Mouse (Mus musculus): Measurements from ENCODE around the gene Gm45062. TPM values are rescaled to one million over a fixed set of nuclear protein-coding genes. Genes with fewer than 3 reads are reported as not detected.

The Gm45062 gene
- total RNA-seq, 2 experiments from 2014 or later, result 1.4 to 2.1 TPM

DNA sequence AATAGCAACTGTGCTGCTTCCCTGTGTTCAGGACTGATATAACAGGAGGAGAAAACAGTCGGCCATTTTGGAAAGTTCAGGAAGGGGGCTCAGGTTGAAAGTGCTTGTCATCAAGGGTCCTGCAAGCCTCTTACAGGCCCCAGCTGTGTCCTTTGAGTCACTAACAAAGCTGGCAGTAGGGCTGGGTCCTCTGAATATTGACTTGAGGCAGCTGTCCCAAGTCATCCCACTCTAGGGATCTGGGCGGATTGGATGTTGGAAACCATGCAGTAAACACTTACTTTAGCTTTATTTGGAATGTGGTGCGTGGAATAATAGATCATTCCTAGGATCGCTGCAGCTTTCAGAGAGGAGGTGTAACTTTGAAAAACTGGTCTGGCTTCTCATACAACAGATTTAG is 215.6 kb downstream of the Gm45062 start:
- no peak for DNase-seq

DNA sequence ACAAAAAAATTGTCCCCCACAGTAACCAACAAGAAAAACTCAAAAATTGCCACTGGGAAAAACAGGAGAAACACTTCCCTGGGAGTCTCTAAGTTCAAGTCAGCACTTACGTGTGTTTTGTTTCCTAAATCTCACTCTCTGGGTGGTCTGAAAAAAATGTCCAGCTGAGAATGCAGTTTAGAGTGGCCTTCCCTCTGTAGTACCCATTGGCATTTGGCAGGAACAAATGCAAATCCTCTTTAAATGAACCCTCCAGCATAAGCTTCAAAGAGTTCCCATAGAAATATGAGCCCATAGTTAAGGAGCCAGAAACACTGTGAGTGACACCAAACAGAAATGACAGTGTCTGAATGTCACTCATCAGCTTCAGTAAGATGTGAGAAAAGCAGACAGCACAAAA is 219.9 kb downstream of the Gm45062 start:
- DNase-seq, result no peak

DNA sequence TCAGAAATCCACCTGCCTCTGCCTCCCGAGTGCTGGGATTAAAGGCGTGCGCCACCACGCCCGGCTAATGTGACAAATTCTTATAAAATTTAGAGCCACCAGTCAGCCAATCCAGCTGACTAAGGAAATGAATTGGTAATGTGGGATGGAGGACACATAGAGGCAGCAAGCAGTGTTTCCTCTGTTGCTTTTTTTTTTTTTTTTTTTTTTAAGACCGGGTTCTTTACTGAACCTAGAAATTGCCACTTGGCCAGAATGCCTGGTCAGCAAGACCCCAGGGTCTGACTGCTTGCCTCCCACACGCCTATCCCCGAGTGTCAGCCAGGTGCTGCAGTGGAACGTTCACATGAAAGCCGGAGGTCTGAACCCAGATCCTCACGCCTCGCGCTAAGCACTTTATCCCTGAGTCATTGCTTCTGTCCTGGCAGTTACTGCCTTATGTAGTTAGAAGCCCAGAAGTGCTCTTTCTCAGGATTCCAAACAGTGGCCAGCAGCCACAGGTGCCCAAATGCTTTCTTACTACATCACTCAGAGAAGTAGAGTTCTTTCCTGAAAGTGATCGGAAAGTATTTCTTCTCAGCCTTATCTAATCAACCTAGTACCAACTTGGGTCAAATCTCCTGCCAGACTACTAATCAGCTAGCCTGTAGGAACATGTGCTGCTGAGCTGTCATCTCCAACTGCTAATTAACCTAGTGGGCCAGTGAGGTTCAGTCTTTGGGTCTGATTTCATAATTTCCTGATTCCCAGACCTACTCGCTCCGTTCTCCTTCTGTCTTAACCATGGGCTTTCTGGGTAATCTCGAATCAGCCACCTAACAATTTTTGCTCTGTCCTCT is 225.4 kb downstream of the Gm45062 start:
- no peak for DNase-seq

DNA sequence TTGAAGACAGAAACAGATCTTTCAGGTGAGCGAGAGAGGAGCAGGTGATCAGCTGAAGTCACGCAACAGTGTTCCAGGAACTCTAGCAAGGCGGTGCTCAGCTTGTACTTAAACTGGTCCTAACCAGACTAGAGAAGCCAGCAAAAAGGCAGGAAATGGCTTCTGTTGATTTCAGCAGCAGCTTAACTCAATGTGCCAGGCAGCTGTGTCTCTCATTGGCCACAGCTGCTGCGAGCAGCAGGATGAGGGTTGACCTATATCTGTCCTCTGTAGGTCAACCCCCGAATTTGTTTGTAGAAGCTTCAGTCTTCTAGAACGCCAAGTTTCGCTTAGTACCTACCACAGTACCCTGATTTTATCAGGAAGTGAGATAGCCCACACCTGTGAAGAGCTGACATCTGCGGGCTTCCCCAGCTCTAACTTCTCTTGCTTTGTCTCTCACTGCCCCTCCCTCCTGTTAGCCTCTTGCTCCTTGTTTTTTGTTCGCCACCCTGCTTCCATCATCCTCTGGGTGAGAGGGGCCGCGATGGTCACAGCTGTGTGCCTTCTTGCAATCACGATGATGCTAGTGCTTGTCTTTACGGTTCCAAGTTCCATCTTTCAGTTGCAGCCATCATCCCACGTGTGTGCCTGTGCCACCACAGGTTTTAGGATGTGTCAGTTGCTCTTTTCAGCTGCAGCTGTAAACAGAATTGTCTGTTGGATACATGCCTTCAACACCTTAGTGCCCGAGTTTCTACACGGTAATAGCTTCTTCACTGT is 226.3 kb downstream of the Gm45062 start:
- DNase-seq, result no peak

DNA sequence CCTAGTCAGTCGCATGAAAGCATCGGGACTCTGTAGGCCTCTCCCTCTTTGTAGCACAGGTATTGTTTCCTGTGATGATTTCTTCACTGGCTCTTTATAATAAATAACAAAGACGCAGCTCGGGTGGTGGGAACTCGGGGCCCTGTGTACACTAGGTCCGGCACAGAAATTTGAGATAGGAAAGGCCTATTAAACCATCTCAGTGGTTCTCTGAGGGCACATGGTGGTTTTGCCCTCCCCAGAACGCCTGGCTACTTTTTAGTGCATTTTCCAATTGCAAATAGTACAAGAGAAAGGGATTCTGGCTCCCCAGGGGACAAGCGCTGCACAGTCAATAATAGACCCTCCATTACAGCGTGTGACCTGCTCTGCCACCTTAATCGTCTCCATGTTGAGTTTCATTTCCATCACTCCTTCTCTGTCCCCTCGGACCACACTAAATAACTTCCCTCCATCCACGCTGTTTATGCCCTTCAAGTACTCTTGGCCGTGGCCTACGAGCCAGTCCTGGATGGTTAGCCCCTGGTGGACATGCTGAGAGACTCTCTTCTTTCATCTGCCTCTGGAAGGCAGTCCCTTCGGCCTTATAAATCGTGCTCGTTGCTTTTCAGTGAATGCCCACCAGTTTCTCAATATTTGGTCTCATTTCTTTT is 227.3 kb downstream of the Gm45062 start:
- DNase-seq, result no peak

DNA sequence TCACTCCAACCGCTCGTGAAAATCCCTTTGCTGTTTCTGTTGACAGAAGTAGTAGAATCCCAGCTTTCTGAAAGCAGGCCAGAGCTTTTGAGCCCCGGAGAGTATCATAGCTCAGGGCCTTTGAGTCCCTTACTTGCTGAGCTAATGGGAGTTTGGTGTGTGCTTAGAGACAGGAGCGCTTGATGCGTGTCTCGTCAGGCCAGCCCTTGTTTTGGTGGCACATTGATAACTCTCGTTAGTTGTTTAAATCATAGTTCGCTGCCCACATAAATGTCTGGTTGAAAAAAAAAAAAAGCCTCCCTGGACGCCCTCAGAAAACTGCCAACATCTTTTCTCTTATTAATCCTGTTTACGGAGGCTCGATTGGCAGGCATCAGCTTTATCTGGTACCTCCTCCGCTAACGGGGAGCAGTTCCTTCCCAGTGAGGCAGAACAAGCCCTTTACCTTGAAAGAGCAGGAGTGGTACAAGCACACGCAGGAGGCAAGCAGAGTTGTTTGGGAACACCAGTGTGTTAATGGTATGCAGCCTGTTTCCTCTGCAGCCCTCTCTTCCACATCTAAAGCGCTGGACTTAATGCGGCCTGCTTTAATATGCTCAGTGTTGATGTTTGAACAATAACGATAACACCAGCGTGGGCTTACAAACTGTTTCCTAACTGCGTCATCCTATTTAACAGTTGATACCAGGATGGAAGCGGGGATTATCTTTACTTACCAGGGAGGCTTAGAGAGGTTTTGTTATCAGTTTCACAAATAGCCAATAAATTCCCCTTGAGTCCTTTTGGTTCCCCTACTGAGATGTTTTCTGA is 228.0 kb downstream of the Gm45062 start:
- DNase-seq, result no peak

DNA sequence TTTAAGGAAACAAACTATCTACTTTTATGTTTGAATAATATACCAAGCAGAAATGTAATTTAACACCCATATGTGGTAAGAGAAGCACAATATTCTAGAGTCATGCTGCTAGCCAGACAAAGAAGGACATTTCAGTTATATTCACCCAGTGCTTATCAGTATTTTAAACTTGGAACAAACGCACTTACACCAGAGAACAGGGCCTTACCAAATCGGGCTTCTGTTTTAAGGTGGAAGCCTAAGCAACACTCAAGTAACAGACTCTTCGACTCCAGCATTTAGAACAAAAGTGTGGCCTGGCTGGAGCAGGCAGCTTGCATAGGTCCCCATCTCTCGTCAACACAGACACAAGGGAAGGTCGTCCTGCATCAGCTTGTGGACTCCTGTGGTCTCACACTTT is 229.0 kb downstream of the Gm45062 start:
- no peak for DNase-seq

DNA sequence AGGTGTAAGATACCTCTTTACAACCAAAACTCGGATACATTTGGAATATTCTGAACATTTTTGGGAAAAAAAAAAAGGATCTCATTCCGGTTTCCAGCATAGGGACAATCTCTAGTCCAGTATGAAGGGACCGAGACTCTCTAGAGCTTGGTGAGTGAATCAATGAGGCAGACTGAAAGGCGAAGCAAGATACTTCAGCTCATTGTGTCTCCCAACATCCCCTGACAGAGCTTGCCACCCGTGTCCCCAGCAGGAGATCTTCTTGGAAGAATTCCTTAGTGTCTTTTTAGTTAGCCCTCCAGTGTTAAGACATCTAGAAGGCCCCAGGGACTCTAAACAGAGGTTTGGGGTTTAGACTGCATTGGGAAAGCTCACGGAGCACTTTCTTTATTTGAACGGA is 230.0 kb downstream of the Gm45062 start:
- DNase-seq, result no peak

DNA sequence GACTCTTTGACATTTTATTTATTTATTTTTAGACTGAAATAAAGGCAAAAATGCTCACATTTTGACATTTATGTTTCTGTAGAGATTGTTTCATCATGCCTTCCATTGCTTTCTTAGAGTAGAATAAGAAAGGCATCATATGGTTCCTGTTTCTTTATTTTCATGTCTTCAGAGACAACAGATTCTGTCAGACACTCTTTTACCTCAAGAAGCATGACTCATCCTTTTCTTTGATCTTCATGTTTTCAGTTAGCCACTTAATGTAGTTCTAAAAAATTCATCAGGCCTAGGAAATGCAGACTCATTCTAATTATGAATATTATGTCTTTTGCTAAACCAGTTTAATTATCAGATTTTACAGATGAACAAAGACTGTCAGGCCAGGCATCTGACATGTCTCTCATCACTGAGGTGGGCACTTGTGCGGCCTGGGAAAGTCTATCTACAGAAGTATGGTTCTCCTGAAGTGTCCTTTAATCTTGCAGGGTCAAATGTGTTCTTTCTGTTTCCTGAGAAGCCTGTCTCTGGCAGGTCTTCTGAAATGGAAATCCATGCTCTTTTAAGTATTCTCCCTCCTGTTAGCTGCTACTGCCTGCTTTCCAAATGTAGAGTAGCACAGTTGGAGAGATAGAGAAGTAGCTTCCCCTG is 230.8 kb downstream of the Gm45062 start:
- no peak for DNase-seq

DNA sequence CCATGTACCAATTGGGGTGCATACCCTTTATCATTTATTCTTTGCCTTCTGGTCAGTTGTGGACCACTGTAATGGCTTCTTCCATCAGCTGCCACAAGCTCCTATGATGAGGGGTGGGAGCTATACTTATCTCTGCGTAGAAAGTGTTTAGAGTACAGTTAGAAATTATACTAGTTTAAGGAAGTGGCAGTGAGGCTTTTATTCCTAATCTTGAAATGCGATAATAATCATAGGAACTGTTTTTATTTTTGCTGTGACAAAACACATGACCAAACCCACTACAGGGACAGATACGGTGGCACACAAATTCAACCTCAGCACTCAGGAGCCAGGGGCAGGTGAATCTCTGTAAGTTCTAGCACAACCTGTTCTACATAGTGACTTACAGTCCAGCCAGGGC is 233.0 kb downstream of the Gm45062 start:
- DNase-seq, result no peak

DNA sequence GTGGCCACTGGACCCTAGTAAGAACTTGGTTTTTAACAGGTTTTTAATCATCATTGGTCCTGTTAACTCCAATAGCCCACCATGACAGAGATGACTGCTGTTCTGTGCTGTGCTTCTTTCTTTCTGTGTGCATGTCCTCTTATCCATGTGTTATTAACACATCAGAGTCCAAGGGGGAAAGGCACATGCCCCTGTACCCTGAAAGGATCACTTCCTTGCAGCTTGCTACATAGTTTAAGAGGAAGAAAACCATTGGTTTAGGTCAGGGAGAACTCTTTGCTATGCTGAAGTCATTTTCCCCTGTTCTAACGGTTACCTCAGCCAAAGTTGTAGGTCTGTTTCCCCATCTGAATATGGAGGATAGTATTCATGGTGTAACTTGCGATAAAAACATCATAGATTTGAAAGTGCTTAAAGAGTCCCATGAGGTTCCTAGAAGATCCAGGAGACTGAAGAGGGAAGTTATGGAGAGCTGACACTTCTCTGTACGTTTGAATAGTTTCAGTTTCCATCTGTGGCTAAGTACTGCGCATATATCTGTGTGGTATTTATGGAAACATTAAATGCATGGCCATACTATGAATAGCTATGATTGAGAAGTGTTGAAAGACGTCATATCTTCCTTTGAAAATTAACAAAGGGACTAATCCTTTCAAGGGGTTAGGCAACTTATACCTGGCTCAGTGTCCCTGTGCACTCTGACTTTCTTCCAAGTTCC is 236.0 kb downstream of the Gm45062 start:
- DNase-seq, result no peak

DNA sequence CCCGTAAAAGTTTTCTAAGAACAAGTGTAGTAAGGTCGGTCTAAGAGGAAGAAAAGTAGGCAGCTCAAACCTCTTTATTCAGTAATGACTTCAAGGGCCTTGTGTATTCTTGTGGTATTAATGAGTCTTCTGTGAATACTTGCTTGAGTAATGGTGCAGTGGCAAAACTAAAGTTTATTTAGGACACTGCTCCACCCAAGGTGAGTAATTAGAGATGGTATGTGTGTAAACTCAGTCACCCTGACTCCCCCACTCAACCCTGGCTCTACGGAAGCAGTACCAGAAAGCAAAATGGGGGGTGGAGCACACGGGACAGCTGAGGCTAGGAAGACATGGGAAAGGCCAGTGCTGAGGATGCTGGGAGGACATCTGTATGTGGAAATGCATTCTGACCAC is 236.6 kb downstream of the Gm45062 start:
- no peak for DNase-seq

DNA sequence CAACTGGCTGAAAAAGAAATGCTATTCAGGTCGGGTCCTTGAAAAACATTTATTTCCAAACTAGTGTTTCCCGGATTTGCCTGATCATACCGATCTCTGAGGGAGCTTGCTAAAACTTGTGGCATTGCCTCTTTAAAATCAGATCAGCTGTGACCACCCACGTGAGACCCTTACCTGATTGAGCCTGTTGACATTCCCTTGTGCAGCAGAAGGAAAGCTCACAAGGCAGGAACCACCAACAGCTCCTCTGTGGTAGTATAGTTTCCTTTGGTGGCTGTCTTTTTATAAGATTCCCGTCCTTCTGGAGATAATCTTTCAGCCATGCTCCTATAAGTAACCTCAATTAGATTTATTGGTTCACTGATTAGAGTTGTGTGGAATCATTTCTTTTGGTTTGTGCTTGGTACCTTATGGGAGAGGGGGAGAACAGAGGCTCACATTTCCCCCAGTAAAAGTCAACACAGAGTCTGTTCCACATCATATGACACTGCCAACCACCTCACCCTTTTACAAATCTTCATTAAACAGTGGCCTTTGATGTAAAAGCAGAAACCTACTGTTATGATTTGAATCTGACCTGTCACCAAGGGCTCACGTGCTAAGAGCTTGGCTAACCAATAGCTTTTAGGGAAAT is 238.1 kb downstream of the Gm45062 start:
- DNase-seq, result no peak

DNA sequence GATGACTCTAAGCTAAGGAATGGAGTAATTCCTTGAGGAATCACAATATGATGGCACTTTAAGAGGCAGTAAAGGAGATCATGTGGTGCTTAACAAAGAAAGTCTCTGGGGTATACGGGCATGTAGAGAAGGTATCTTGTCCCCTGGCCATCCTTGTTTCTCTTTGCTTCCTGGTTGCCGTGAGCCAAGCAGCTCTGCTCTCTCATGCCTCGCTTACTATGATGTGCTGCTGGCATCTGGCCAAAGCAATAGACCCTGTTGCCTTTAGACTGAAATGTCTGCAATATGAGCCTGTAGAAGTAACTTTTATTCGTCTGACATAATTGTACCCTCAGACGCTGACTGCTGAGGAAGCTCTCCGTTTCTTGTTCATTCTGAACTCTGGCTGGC is 238.6 kb downstream of the Gm45062 start:
- no peak for DNase-seq

DNA sequence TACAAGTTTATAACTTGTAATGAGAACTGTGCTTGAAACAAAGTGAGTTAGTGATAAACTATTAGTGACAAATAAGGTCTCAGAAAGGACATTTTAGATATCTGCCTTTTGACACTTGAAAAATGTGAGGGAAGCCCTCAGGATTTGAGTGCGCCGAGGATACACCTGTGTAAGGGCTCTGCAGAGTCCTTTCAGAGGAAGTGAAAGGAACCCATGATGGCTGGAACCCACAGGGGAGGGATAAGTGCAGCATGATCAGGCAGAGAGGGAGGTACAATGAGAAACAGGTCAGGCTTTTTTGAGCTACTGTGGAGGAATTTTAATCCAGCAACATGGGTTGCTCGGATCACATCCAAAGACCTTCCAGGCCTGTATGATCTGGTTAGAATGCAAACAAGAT is 239.7 kb downstream of the Gm45062 start:
- no peak for DNase-seq

DNA sequence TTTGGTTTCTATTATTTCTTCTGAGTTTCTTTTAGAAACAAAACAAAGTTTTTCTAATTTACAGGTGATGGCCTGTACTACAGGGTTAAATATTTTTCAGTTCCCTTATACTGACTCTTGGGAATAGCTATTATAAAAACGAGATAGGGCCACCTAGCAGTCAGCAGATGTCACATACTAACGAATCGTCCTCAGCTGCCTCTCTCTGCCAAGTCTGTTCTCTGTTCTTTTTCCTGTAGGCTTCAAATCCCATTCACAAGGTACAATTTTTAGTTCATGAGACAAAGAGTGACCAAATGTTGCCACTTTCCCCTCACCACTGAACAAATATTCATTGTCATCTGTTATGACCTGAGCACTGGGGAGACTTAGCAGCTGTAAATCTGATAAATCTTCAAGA is 244.7 kb downstream of the Gm45062 start:
- no peak for DNase-seq

DNA sequence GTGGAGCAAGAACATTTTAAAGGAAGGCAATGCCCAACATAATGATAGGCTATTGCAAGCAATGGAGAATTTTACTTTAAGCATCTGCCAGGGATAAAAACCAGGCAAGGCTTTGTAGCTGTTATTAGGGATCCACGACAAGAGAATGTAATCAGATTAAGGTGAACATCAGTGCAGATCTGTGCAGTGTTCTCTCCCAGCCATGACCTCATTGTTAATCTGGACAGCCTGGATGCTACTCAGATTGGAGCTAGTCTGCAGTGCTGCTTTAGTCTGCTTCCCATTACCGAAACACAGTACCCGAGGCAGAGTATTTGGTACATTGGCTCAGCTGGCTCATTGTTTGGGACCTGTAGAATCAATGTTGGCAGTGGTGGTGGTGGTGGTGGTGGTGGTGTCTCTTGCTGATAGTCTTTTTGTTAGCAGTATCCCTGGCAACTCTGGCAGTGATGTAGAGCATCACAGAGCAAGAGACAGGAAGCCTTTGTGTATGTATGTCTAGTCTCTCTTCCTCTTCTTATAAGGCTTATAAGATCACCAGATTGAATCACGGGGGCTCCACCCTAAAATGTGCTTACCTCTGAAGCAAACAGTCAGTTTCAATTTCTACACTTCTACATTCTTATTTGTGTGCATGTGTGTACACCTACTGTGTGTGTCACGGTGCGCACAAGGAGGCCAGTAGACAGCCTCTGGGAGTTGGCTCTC is 245.4 kb downstream of the Gm45062 start:
- DNase-seq, result no peak

DNA sequence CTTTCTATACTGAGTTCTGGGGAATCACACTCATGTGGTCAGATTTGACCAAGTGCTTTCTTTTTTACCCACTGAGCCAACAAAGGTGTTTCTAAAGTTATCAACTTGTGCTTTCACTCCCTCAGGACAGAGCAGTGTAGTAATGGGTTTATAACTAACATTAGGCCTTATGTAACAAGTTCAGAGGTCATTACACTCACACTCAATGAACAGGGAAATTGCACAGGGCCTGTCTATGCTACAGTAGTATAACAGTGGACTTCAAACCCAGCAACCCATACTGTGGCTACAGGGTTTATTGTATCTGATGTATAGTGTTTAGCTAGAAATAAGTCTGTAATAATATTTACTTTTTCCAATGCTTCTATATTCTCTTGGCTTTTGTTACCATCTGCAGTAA is 247.4 kb downstream of the Gm45062 start:
- no peak for DNase-seq

DNA sequence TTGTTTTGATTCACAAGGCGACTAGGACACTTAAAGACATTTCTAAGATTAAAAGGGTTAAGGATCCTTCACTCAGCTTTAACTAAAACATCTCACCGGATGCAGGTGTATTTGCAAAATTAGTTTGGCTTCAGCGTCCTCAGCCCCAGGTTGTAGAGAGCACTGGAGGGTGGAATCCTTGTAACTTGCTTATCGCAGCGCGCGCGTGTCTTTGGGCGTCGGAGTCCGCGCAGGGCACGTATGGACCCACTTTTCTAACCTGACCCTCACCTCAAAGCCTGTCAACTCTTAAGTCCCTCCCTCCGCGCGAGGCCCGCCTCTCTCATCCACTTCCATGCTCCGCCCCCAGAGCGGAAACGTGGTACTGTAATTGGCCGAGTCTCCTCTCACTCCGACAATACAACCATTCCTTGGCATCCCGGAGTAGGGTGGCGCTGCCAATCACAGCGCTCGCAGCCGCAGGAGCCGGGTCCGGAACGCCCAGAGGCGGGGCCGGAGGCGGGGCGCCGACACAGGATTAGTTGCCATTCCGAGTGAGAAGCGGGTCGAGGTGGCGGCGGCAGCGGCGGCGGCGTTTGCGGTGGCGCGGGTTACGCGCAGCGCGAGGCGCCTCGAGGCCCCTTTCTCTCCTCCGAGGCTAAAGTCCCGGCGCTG is 249.8 kb downstream of the Gm45062 start:
- DNase-seq, result peak; percentile 99

All from adrenal gland, postnatal 10 days (tissue).